Mouse (Mus musculus) embryo, embryonic 10.5 days (tissue): ENCODE results near the gene Zfp691.

Experiments
- DNase-seq: peaks from one replicate; pipeline ENCODE4 v3.0.0-alpha.2; 2015; ENCODE audit warnings: low spot score

Gene Zfp691

DNA sequence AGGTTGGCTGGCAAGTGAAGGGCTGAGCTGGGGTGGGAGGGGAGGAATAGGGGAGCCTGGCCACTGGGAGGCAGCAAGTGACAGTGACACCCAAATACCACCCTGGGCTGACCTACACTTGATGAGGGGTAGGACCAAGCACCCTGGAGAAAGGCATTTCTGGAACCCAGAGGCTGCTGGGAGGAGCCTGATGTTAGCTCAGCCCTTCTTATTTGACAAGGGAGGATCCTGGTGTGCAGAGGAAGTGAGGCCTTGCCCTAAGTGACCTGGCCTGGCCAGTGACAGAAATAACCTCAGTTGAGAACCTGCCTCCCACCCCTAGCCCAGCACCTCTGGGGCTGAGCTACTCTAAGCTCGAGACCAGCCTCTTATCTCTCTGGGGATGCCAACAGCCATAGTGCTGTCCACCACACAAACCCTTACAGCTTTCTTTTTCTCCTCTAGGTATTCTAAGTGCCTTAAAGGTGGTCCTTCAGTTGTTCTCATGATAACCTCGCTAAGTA is 49.2 kb downstream of the Zfp691 start:
- DNase-seq: no peak

DNA sequence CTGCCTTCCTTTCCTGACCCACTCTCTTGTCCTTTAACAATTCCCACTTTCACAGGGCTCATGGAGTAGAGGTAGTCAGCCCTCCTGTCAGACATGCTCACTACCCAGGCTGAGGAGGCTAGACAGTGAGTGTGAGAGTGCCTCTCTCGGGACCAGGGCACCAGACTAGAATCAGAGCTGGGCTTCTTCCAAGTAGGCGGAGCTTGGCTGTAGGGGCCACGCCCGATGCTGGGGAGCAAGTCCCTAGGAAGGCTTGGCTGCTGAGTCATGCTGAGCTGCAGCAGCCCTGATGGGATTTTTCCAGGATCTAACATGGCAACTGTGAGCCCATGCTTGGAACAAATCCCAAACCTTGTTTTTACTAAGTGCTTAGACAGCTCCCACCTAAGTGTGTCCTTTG is 52.7 kb downstream of the Zfp691 start:
- DNase-seq: no peak

DNA sequence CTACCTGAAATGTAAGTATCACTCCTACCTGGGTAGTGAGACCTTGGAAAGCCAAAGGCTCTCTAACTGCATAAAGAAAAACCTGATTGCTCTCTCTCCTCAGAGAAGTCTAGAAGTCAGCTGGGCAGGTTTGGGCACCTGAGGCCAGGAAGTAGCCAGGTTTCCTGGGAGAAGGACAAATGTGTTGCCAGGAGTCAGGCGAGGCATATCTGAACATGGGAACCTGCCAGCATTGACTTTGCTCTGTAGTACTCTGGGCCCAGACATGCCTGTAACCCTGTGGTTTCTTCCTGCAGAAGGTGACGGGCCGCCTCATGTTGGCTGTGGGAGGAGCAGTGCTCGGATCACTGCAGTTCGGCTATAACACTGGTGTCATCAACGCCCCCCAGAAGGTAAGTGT is 53.9 kb downstream of the Zfp691 start:
- no peak for DNase-seq
